Mouse (Mus musculus) ZHBTc4 (cell line): ENCODE measurements at regions not wholly inside any gene's neighbourhood (a gene's known extent, or its start where the extent isn't known, plus 50 kb on each side); places are given as distances from the start of the nearest gene placed in this dataset.

Experiments
- DNase-seq: peaks from one replicate; pipeline ENCODE4 v3.0.0-alpha.2; 2011; ENCODE audit warnings: low read depth, low spot score

DNA sequence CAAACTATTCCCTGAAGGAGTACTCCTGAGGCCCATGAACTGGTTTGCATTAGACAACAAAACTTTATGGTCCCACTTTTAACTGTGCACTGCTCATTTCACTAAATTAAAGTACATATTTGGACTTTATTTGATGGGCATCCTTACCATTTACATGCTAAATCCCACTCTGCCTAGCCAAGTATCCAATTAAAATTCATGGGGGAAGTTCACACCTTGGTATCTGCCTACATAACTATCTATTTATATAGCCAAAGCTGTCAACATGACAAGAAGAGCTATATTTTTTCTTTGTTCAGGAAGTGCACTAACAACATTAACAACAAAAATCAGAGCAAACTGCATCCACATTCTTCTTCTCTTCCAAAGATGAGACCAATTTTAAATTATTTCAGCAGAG, 317.7 kb upstream of the Nwd2 start:
- no peak for DNase-seq

DNA sequence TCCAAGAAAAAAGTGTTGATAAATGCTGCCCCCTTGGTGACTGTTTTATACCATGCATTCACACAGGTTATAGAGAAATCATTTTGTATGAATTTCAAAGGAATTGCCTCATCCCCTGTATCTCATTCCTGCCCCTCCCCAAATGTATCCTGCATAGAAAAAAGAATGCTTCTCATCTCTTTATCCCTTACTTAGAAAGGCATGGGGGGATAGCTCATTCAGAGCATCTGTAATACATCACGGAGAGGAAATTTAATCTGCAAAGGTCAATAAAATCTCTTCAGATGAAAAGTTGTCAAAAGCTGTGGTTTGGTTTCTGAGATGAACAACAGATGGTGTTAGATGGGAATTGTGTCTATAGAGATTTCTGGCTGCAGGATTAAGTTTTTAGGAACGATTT, 297.8 kb upstream of the Nwd2 start:
- DNase-seq, result no peak

DNA sequence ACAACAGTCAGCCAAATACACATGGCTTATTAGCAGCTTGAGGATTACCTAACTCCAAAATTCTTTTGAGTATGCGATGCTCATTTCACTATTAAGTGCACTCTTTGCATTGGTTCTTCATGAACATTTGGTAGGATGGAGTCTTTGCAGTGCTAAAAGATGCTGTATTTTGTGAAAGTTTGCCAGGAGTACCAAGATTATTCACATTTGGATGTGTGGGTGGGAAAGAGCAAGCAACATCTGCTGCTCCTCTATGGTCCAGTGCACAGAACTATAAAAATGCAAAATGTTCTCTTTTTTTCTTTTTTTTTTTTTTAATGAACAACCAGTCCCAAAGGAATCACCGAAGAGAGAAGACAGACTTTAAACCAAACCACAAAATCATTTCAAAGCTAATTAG, 256.9 kb upstream of the Nwd2 start:
- no peak for DNase-seq

DNA sequence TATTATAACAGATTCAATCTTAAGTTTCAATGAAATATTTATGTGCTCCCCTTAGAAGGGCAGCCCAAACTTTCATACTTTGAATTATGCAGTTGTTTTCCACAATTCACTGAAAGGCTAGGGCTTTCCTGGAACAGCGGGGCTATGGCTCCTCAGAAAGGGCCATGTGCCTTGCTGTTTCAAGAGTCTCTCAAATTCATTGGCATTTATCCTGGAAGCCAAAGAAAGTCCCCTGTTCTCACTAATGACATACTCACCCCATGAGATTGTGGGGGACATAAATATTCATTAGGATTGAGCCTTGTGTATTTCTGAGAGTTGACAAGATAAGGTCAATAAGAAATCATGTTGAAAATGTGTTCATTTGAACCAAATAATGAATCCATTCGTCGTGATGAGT, 250.9 kb upstream of the Nwd2 start:
- no peak for DNase-seq

DNA sequence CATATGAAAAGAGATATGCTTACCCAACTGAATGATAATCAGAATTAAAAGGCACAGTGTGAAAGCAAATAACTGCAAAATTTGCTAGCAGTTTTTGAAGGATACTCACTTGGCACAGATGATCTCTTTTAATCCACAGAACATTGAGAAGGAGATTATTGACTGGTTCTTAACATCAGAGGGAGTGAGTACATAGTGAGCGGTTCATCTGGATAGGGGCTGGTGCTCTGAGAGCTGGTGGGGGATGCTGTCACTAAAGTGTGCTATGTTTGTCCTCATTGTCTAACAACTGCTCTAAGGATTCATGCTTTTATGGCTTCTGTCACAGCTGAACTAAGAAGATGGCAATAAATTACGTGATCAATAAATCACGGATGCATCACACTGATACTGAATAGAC, 218.7 kb upstream of the Nwd2 start:
- no peak for DNase-seq

DNA sequence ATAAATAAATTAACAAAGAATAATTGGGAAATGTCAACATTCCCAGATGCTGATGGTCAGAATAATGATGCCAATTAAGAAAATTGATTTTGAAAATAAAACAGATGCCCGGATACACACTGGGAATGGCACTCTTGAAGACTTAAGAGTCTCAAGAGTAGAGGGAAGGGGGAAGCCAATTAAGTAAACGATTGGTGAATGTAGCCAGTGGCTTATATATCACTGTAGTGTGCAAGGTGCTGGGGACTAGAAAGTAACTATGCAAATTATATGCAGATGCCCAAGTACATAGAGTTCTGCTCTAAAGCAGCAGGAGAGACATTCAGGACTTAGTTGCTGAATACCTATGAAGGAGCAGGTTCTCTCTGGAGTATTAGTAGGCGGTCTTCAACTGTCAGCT, 204.5 kb upstream of the Nwd2 start:
- no peak for DNase-seq

DNA sequence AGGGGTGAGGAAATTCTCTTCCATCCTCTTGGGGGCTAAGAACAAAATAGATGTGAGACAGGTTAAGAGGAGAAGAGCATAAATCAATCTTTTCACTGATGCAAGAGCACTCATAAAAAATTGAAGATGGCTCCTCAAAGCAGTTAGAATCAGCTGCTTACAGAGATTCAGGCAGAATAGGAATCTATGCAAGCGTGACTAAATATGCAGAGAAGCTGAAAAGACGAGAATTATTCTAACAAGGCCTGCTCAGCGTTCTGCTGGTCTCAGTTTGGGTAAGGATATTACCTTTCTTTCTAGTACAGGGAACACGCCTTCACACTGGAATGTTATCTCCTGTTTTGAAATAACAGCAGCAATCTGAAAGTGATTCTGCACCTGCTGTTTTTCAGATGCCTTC, 203.7 kb upstream of the Nwd2 start:
- no peak for DNase-seq

DNA sequence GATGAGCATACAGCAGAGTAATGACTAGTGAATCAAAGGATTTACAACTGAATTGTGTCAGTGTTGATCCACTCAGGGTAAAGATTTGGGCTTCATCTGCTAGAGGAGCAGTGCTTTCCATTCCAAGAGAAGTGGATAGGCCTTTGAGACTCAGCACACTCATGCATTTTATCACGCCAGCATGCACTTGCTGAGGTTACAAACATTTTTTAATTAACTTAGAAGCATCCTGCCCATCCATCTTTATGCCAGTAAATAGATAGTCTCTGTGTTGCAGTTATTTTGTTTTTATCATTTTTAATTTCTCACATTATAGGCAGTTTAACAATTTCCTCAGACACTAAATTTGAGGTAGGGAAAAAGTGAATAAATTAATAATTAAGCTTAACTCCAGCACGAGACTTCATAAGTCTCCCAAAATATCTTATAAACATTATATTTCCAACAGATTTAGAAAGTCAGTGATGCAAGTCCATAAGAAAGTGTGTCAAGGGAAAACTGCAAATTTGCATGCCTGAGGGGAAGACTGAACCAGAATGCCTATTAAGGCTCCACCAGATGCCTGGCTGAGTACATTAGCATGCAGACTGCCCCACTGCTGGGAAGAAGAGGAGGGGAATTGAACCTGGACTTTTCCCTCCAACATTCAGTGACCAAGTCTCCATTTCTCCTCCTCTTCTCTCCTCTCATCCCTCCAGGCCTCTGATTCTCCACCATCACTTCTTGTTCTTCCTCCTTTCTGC, 180.2 kb upstream of the Nwd2 start:
- DNase-seq, result no peak

DNA sequence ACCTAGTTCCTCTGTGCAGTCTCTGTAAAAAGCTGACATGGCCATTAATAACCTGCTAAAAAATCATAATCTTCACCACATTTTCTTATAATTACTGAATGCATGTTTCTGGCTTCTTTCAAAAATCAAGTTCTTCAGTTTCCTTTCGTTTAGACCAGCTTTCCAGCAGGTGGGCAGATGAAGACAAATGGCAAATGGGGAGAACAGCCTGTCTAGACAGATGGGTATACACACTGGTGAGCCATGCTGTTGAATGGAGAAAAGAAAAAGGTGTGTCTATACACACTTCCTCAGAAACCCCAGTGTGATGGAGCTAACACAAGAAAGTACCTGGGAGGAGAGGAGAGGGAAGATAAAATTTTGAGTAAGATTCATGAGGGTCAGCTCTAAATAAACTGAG, 179.2 kb upstream of the Nwd2 start:
- no peak for DNase-seq

DNA sequence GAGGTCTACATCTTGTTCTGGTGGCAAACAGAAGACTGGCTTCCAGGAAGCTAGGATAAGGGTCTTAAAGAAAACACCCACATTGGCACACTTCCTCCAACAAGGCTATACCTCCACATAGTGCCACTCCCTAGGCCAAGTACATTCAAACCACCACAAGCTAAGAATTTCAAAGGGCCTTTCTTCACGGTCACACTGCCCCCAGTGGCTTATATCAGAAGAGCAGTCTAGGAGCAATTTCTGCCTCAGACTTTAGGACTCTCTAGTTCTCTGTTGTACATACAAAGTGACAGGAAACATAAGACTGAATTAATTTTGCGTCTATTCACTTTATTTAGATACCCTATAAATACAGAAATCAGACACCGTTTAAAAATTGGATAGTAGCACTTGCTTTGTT, 175.7 kb upstream of the Nwd2 start:
- peak; percentile 49 for DNase-seq

DNA sequence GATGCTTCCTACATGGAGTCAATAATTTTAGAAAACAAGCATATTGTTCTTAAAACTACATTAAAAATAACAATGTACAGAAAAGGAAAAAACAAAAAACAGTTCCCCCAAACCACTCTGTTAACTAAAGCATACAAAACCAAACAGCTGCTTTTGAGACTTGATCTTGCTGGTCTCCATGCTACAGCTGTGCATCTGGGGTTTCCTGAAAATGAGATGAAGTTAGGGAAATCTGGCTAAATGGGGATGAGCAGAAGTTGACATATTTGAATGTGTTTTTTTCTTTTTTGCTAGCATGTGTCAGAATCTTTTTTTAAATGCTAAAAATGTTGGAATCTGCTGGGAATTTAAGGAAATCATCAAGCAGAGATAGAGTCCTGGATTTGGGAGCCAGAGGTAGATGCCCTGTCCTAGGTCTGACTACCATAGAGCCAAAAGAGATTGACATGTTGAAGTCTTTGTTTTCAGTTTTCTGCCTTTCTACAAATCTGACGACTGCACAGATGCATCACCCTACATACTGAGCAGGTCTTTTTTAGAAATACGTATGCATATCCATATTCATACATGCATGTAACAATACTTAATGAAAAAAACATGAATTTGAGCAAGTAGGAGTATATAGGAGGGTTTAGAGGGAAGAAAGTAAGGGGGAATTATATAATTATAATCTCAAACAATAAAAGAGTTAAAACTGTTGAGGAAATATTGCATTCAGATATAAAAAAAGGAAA, 172.5 kb upstream of the Nwd2 start:
- no peak for DNase-seq

DNA sequence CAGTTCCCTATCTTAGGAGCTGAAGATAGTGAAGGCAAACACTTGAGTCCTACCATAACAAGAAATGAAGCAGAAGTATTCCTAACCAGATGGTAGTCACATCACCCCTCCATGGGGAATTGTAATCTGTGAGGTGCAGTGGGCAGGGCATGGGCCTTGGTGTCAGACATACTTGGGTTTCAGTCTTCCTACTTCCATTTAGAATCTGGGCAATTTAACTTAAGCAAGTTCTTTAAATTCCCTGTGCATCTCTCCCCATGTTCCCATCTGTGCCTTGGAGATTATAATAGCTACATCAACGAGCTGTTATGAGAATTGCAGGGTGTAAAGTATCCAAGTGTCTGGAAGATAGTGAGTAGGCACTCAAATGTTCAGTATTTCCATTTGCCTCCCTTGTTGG, 149.9 kb upstream of the Nwd2 start:
- no peak for DNase-seq

DNA sequence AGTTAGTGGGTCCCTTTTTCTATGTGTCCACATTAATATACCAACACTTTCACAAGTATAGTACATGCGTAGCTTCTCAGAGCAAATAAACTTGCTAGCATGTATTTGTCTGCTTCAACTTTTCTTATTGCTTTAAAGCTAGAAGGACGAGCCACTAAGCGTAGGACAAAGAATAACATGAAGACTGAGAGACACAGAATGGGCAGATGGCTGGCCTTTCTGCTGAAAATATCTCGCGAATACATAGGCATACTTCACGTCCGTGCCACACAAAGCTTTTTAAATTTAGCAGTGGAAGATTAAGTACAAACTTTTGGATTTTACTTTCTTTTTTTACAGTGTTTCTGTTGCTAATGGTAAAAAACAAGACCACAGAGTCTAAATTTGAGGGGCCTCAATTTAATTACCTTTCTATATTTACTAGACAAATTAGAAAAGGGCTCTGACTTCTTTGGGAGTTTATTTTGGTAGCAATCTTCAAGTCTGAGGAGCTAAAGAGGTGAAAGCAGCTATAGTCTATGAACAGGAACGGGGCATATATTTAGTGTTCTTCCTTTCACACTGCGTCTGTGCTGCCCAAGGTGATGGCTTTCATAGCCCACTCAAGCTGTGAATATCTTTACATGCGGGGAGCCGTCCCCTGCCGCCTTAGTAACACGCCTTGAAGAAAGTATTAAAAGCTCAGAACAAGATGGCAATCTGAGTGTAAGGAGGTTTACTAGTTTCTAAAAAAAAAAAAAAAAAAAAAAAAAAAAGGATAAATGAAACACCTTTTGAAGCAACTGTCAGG, 145.7 kb upstream of the Nwd2 start:
- DNase-seq, result no peak

DNA sequence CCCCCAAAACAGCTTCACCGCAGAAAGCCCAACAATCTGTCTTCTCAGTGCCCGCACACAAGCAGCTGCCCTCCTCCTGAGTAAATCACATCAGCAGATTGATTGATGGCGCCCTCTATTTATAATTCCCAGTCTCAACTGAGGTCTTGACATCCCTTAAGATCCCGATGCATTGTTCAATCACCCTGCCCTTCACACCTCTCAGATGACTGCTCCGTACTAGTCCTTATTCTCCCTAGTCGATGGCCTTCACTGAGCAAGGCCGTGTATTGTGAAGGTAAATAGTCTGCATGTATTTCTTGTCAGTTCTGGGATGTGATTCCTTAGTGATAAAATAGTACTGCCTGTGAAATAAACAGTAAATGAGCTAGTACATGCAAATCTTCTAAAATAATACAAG, 114.7 kb upstream of the Nwd2 start:
- DNase-seq, result peak; percentile 49

DNA sequence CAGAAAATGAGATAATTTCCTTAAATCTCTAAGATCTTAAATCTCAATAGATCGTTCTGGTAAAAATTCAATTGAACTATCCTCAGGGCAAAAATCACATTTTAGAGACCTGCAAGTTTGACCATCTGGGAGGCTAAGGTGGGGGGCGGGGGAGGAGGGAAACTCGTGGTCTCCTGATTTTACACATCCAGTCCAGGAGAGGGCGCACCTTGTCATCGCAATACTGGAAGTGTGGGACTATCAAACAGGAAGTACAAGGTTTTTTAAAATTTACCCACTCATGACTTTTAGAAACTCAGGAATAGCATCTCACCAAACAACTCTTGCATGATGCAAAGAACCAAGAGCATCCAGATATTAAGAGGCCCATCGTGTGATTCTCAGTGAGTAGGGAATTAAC, 108.4 kb upstream of the Nwd2 start:
- DNase-seq, result peak; percentile 62

DNA sequence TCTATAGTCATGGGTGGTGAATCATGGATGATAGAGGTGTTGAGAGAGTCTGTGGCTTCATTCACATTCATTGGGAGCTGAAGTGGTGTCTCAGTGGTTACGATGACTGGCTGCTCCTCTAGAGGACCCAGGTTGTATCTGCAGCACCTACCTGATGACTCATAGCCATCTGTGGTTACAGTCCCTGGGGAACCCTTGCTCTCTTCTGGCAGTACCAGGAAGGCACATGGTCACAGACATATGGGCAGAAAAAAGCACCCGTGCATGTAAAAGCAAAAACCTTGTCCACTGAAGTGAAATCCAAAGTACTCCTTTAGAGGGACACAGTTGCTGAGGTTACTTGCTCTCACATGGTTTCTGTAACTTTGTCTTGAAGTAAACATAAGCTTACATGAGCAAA, 103.4 kb upstream of the Nwd2 start:
- no peak for DNase-seq

DNA sequence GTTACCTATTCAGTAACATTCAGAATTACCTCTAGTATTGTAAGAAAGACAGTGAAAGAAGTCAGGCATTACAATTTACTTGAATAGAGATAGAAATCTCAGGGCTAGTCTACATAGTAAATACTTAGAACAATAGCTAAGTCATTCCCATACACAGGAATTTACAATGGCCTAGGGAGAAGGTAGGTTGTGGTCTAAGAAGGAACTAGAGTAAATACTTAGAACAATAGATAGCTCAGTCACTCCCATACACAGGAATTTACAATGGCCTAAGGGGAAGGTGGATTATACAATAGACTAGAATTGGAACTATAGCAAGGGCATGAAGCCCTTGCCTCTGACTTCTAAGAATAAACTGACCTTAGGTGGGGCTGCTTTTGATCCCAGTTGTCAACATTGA, 83.0 kb upstream of the Nwd2 start:
- DNase-seq, result peak; percentile 86

DNA sequence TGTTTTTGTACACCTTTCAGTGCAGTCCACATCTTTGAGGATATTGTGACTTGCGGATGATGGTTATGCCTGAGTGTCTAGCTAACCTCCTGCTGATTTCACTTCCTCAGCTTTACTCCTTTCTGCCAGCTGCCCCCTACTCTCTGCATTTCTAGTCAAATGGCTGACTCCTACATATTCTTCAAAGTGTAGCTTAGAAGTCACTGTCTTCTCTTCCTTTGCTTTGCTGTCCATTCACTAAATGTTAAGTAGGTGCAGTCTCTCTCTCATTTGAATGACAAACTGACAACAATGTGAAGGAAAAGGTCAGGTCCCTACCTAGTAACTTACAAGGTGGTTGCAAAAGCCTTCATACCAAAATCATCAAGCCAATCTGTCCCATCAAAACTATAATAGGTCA, 73.5 kb upstream of the Nwd2 start:
- peak; percentile 62 for DNase-seq

DNA sequence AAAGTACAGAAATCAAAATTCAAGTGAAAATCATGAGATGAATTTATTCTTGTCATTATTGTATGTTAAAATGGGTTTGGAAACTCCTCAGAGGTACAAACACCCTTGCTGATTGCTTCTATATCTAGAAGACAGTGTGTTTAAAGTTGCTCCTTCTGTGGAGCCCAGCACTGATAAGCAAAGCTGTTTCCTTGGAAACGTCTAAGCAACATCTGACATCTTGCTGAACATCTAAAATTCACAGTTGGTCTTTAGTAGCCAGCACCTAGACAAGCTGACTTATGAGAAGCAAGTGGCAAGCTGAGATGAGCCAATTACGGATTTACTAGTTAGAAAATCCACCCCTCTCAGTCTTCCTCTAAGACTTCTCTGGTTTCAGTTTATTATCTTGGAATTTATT, 69.5 kb upstream of the Nwd2 start:
- DNase-seq, result no peak

DNA sequence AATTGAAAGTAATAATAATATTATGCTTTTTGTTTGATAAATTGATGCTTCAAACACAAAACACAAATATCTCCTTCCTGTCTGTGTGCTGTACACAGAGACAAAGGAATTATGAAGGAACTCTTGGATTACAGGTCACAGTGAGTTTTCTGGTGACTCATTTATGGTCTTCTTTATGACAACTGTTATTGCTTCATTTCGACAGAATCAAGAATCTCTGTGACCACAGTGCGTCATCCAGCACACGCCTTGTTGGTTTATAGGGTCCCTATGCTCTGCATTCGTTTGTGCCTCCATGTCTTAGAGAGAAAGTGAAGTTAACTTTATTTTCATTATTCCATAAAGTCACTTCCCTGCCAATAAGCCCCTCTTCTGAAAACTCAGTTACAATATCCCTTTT, 61.9 kb upstream of the Nwd2 start:
- no peak for DNase-seq

DNA sequence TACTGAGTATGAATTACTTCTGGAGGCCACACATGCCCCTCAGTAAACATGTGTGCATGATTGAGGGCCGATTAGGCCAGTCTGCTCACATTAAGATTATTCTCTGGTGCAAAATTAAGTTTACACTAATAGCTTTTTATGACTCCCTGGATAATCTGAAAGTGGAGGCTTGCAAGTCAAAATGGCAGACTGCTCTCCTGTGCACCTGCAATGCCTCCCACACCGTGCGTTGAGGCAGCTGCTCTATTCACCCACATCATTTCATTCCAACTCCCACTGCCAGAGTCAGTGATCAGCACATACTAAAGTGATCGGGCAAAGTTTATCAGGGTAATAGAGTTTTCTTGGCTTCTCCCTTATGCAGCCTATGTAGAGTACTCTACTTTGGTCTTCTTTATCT, 61.0 kb upstream of the Nwd2 start:
- no peak for DNase-seq
